Mouse (Mus musculus) hindbrain, embryonic 12.5 days (tissue): ENCODE data around the gene Rnf149. TPM values are rescaled to one million over a fixed set of nuclear protein-coding genes. Genes with fewer than 3 reads are reported as not detected.

Experiments used
- ATAC-seq: fragments of 200-750 bp; cut with Nextera tagmentation; 2 replicates; pipeline ENCODE4 v1.8.0; 2017; ENCODE audit warnings: moderate TSS enrichment; ENCODE audit not compliant: low FRiP score
- H3K27ac ChIP-seq: fragments of 300-500 bp; sonication (generic); 2 replicates; pipeline ENCODE4 v1.5.1; 2016; ENCODE audit warnings: mild to moderate bottlenecking
- H3K27me3 ChIP-seq: fragments of 300-500 bp; sonication (generic); 2 replicates; pipeline ENCODE4 v1.6.1; 2016; ENCODE audit warnings: mild to moderate bottlenecking
- H3K36me3 ChIP-seq: fragments of 300-500 bp; sonication (generic); 2 replicates; pipeline ENCODE4 v1.6.1; 2016; ENCODE audit warnings: mild to moderate bottlenecking
- H3K4me1 ChIP-seq: fragments of 300-500 bp; sonication (generic); 2 replicates; pipeline ENCODE4 v1.6.1; 2016
- H3K4me2 ChIP-seq: fragments of 300-500 bp; sonication (generic); replicated peaks from 2 replicates; pipeline ENCODE4 v1.6.1; 2016; ENCODE audit warnings: mild to moderate bottlenecking
- H3K4me3 ChIP-seq: fragments of 300-500 bp; sonication (generic); 2 replicates; pipeline ENCODE4 v1.5.1; 2016; ENCODE audit warnings: mild to moderate bottlenecking
- H3K9ac ChIP-seq: fragments of 300-500 bp; sonication (generic); 2 replicates; pipeline ENCODE4 v1.6.1; 2016; ENCODE audit warnings: mild to moderate bottlenecking, moderate library complexity
- H3K9me3 ChIP-seq: fragments of 300-500 bp; sonication (generic); replicated peaks from 2 replicates; pipeline ENCODE4 v1.6.1; 2016; ENCODE audit warnings: mild to moderate bottlenecking
- WGBS: fragments of 180-500 bp; shearing (Covaris S2); methylation state at CpG from one replicate; pipeline ENCODE4 v1.1.7; 2016; 5-methylcytosine and 5-hydroxymethylcytosine counted together
- polyA plus RNA-seq: library from polyadenylated mRNA; unstranded; fragments of >200 nt; fragmentation: Nextera tagmentation; extraction: Ambion mirVana; gene quantifications from 2 replicates; pipeline ENCODE4 v1.2.1, GENCODE M21; 2016

Gene Rnf149
- polyA plus RNA-seq, 1 experiment from 2014 or later, result 37.7 TPM

GRCm38 (mm10) chr1:39522519-39522918 is 54.7 kb downstream of the Rnf149 start:
- 33% methylated on average over 5 of the region's 5 CpGs for WGBS
- Histone ChIP-seq H3K27me3 (no peaks in the 10 kb centered on the region), H3K9me3 (no peaks in the 10 kb centered on the region), H3K36me3 (no peaks in the 10 kb centered on the region), H3K4me1 (no peaks in the 10 kb centered on the region), H3K4me2 (no peak overlapping the region), H3K27ac (no peak overlapping the region), H3K4me3 (no peak overlapping the region), H3K9ac (no peak overlapping the region)
- no peak for ATAC-seq

DNA sequence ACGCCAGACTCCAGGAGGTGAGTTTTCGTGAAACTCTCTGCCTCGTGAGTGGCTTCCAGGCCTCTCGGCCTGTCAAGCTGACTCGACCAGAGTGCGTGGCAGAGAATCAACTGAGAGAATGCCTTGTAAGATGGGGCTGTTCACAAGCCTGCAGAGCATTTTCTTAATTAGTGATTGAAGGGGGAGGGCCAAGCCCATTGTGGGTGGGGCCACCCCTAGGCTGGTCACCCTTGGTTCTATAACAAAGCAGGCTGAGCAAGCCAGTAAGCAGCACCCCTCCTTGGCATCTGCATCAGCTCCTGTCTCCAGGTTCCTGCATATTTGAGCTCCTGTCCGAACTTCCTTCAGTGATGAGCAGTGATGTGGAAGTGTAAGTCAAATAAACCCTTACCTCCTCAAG is 55.9 kb downstream of the Rnf149 start:
- Histone ChIP-seq H3K4me3 (no peak overlapping the region), H3K27me3 (no peaks in the 10 kb centered on the region), H3K9ac (no peak overlapping the region), H3K36me3 (no peaks in the 10 kb centered on the region), H3K4me1 (no peaks in the 10 kb centered on the region), H3K9me3 (no peaks in the 10 kb centered on the region), H3K4me2 (no peak overlapping the region), H3K27ac (no peak overlapping the region)
- no peak for ATAC-seq
- 93% methylated on average over 7 of the region's 7 CpGs for WGBS

DNA sequence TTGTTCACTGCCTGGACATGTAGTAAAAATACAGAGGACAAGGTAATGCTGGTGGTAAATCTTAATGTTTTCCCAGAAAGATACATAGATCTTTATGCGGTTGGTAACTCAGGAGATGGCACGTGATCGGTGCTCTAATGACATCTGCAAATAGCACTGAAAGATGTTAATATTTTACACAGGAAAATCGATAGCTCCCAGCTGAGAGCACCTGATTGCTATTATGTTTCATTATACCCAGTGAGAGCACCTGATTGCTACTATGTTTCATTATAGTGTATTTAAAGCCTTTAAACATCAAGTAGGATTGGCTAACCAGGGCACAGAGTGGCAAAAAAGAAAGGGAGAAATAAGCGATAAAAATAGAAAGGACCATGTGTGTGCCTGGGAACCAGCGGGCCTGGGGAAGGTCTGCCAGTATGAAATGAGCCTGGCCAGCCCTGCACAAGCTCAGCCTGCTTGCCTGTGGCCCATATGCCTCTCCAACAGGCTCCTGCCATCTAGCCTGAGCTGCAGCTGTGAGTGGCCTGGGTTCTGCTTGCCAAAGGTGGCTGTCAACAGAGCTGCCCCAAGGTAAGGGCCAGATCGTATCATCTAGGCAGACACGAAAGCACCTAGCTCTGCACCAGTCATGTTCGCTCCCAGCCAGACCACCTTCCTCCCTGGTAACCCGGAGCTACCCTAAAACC is 61.8 kb downstream of the Rnf149 start:
- Histone ChIP-seq H3K36me3 (no peaks in the 10 kb centered on the region), H3K27me3 (no peaks in the 10 kb centered on the region), H3K27ac (no peak overlapping the region), H3K4me3 (no peak overlapping the region), H3K4me1 (no peaks in the 10 kb centered on the region), H3K4me2 (no peak overlapping the region), H3K9ac (peak overlapping the region; percentile 13; the same call in 1 of the 2 replicates), H3K9me3 (no peaks in the 10 kb centered on the region)
- no peak for ATAC-seq
- 88% methylated on average over 10 of the region's 10 CpGs for WGBS

GRCm38 (mm10) chr1:39512183-39512582 is 65.0 kb downstream of the Rnf149 start:
- 79% methylated on average over 1 of the region's 1 CpGs for WGBS
- H3K4me2 ChIP-seq, result no peak overlapping the region
- no peak overlapping the region for H3K27ac ChIP-seq
- H3K36me3 ChIP-seq, result no peaks in the 10 kb centered on the region
- H3K9me3 ChIP-seq, result no peaks in the 10 kb centered on the region
- no peak overlapping the region for H3K4me3 ChIP-seq
- no peak for ATAC-seq
- no peaks in the 10 kb centered on the region for H3K4me1 ChIP-seq
- no peaks in the 10 kb centered on the region for H3K27me3 ChIP-seq
- no peak overlapping the region for H3K9ac ChIP-seq

GRCm38 (mm10) chr1:39511775-39512174 is 65.4 kb downstream of the Rnf149 start:
- WGBS, result 73% methylated on average over 8 of the region's 8 CpGs

DNA sequence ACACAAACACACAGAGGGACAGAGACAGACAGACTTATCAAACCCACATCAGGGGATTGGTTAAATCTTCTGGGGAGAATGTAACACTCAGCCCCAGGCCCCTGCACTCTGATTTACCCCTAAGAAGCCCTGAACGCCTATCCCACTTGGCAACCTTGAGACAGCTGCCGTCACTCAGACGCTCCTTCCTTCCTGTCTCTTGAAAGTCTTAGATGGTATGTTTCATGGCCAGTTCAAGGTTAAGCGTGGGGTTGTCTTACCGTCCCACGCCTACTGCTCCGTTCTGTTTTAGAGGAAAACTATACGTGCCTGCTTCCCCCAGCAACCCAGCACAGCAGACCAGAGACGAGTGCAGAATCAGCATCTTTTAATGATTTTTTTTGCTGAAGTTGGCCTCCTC is 71.6 kb downstream of the Rnf149 start:
- Histone ChIP-seq H3K27me3 (no peaks in the 10 kb centered on the region), H3K4me3 (no peak overlapping the region), H3K36me3 (no peaks in the 10 kb centered on the region), H3K4me2 (no peak overlapping the region), H3K4me1 (no peaks in the 10 kb centered on the region), H3K27ac (no peak overlapping the region), H3K9ac (no peak overlapping the region), H3K9me3 (no peaks in the 10 kb centered on the region)
- no peak for ATAC-seq
- 69% methylated on average over 9 of the region's 9 CpGs for WGBS

More at GRCm38 (mm10) chr1:39511775-39512174, 65.4 kb downstream of the Rnf149 start:
- Histone ChIP-seq H3K4me3 (no peak overlapping the region), H3K9ac (no peak overlapping the region), H3K4me2 (no peak overlapping the region), H3K36me3 (no peaks in the 10 kb centered on the region), H3K4me1 (no peaks in the 10 kb centered on the region), H3K27me3 (no peaks in the 10 kb centered on the region), H3K27ac (no peak overlapping the region), H3K9me3 (no peaks in the 10 kb centered on the region)
- no peak for ATAC-seq

DNA sequence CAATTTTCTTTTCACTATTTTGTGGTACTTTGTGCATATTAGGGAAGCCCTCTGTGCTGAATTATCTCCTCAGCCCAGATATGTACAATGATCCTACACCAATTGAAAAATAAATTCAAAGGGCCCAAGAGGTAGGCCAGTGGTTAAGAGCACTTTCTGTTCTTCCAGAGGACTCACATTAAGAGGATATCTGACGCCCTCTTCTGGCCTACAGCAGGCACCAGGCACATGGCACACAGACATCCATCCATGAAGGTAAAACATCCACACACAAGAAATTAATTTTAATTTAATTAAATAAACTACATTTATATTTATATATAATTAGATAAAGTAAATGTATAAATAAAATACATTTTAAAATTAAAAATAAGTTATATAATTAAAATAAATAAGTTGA is 72.9 kb downstream of the Rnf149 start:
- H3K36me3 ChIP-seq, result no peaks in the 10 kb centered on the region
- no peaks in the 10 kb centered on the region for H3K27me3 ChIP-seq
- no peak for ATAC-seq
- H3K27ac ChIP-seq, result no peak overlapping the region
- H3K4me2 ChIP-seq, result no peak overlapping the region
- no peak overlapping the region for H3K9ac ChIP-seq
- 10% methylated on average over 1 of the region's 1 CpGs for WGBS
- H3K4me1 ChIP-seq, result no peaks in the 10 kb centered on the region
- H3K9me3 ChIP-seq, result no peaks in the 10 kb centered on the region
- no peak overlapping the region for H3K4me3 ChIP-seq

DNA sequence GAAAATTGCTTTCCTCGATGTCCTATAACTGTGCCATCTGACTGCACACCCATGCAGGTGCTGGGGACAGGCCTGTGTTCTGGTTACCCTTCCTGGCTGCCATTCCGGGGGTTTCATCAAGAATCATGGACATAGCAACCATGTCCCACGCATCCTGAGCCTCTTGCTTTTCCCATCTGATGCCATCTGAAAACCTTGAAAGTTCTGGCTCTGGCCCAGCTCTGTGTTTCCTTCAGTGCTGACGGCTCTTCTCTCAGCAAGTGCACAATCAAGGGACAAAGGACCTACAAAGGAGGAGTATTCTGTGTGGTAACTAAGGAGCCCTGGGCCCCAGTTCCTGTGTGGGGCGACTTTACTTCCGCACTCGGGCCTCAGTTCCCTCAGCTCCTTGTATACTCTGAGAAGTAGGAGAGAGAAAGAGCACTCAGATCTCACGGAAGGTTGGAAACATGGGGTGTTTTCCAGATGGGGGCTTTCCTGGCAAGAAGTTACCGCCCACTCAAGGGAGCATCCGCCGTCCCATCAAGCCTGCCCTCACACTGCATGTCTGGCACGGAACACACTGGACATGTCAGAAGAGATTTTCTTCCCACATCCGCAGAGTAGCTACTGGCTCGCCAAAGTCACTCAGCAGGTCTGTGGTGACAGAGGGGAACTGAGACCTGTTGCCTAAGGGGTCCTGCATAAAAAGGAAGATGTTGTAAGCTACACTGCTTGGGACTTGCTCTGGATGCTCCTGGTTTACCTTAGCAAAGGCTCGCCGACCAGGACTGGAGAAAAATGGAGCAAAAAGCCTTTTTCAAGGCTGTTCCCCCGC is 74.2 kb downstream of the Rnf149 start:
- 81% methylated on average over 17 of the region's 17 CpGs for WGBS
- no peaks in the 10 kb centered on the region for H3K4me1 ChIP-seq
- no peak overlapping the region for H3K4me3 ChIP-seq
- no peak overlapping the region for H3K4me2 ChIP-seq
- H3K9ac ChIP-seq, result no peak overlapping the region
- no peak for ATAC-seq
- H3K36me3 ChIP-seq, result no peaks in the 10 kb centered on the region
- no peaks in the 10 kb centered on the region for H3K9me3 ChIP-seq
- H3K27ac ChIP-seq, result no peak overlapping the region
- H3K27me3 ChIP-seq, result no peaks in the 10 kb centered on the region

Other genes starting within 250 kb of the Rnf149 start
- gene Rpl31, start 209.6 kb downstream of the Rnf149 start, polyA plus RNA-seq, result 344 and 432 TPM in 2 replicates
- 8.6 and 10.2 TPM in 2 replicates for gene Tbc1d8, start 98.7 kb downstream of the Rnf149 start, polyA plus RNA-seq
- 28.7 and 29.1 TPM in 2 replicates for gene Cnot11, start 42.4 kb downstream of the Rnf149 start, polyA plus RNA-seq
- 2.0 and 2.3 TPM in 2 replicates for gene Creg2, start 74.1 kb upstream of the Rnf149 start, polyA plus RNA-seq
- gene Rfx8, start 143.6 kb upstream of the Rnf149 start, polyA plus RNA-seq, result 0.63 and 0.93 TPM in 2 replicates
- gene Gm3646, start 227.9 kb upstream of the Rnf149 start, polyA plus RNA-seq, result not detected in 2 replicates